Mouse (Mus musculus) frontal cortex, postnatal 14 days (tissue): ENCODE results near the gene Neu3.

ENCODE experiments used
- DNase-seq, 2 experiments: peaks; one replicate each; pipeline ENCODE4 v3.0.0; 2022; ENCODE audit warnings: low spot score in 2 of 2

Neu3 gene

DNA sequence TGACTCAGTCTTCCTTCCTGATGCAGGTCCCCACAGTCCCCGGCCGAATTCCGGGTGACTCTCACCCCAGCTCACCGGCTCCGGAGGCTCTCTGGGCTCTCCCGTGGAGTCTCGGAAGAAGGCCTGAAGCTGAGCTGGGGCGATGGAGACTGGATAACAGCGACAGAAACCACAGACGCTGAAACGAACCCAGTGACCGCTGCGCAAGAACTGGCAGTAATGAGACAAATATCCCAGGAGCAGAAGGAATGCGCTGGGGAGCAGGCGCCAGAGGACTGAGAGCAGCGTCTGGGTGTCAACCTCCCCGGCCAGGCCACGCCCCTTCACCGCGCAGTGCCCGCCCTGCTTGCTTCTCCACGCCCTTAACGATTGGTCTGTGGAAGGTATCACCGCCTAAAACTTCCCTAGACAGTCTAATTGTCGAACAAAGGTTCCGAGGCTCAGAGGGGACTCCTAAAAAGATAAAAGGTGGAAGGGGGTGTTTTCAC is at the start of gene Neu3:
TSS of gene Neu3 (minus strand) at position 335 of the 488 bp plus-strand sequence.
- peak; percentile 79 to 84 for DNase-seq

DNA sequence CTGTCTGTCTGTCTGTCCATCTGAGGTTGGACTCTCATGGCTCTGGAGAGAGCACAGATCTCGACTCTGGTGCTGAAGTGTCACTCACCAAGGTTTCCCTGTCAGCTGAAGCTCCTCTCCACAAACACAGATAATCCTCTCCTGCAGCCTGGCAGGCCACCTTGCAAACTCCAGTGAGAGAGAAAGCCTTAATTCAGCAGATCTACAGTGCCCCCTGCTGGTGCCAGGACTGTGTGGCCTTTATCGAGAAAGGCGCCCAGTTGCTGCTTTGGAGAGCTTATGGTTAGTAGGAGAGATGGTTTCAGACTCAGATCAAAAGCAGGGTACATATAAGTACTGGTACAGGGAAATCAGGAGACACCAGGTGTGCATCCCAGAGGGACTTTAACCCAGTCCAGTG is 48.1 kb upstream of the Neu3 start:
- peak; percentile 68 to 84 for DNase-seq

DNA sequence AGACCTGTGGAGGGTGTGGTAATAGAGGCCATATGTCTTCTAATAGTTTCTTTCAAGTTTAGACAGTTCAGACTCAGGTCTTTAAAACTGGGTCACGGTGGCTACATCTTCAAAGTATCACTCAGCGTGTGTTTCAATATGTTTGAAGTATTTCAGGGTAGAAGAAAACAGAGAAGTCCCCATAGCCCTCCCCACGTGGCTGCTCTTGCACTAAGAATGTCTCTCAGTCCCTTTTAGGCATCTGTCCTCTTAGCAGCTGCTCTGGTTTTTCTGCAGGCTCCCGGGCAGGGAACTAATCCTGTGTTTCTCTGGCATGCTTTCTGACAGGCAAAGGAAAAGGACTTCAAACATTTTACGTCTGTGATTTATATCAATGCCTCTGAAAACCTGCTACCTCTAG is 47.7 kb upstream of the Neu3 start:
- DNase-seq = no peak

DNA sequence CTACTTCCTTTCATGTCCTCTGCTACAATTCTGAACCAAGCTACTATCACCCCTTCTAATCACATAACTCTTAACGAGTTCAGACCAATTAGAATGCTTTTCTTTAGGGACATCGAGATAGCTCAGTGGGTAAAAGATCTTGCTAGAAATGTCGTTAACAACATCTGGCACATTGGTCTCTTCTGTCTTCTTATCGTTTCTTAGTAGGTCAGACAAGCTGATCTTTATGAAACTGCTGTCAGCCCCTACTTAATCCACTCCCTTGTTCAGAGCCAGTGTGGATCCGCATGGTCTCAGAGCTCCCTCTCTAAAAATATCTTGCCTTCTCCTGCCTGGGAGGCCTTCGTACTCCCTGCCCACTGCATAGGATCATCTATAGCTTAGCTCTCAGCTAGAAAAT is 45.7 kb upstream of the Neu3 start:
- DNase-seq = no peak

DNA sequence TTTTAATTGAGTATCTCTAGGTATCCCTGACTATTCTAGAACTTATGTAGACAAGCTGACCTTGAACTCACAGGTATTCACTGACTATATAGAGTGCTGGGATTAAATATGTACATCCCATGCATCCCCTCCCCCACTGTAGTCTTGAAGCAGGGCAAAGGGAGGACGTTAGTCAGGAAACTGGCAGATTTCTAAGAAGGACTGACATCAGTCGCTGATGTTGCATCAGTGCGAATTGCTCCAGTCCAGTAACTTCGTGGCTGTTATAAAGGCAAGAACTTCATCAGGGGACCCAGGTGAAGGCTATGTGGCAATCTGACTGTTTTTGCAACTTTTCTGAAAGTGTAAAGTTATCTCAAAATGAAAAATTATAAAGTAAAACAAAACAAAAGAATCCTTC is 41.1 kb upstream of the Neu3 start:
- DNase-seq = no peak

DNA sequence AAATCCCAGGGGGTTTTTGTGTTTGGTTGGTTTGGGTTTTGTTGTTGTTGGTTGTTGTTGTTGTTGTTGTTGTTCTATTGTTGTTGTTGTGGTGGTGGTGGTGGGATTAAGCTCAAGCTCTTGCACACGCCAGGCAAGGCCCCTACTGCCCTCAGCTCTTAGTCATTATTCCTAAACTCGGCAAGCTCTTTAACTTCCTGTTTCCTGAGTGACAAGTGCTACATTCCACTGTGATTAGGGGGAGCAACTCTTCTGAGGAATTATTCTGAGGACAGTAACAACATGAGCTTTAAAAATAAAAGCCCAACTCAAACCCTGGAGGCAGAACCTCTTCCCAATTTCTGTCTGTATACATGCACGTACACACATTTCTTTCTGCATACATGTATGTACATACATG is 37.0 kb upstream of the Neu3 start:
- no peak for DNase-seq

DNA sequence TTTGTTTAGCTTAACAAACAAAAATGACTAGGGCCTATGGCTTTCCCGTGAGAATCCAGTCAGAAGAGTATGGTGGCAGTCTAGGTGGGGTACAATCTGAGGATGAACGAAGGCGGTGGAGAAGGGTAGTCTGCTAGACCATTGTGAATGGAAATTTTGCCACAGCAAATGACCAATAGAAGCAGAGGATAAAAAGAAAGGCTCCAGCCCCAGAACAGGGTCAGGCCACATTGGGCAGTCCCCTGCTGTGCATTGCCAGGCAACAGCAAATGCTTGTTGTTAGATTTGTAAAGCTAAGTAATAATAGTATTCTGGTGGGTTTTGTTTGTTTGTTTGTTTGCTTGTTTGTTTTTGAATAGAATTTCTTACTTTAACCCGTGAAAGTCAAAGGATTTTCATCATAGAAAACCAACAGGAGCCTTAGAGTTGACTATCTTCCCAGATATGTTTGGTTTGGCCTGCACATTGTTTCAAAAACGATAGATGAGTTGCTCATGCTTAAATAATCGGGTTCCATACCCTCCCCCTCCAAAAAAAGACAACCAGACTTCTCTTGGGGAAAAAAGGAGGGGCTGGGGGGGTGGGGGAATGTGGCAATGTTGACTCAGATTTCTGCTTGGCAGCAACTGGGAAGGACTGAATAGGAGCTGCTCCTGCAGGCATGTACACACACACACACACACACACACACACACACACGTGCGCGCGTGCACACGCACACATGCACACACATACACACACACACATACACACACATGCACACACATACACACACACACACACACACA is 36.2 kb upstream of the Neu3 start:
- no peak for DNase-seq

DNA sequence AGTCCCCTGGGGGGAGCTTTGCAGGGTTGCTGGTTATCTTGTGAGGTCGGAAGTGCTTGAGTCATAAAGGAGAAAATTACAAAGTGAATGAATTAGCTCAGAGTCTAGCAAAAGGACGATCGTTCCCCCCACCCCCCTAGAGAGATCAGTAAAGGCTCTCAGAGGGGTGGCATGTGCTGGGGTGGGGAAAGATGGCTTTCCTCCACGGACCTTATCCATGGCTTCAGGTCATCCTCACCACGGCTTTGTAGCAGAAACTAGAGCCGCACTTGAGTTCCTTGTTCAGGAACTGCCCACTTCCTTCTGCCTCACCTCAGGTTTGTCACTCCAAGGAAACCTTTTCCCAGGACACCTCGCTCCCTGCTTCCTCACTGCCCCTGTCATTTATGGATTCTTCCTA is 35.1 kb upstream of the Neu3 start, which contains the start of gene Spcs2:
TSS of gene Spcs2 (minus strand) at position 101 of the 400 bp plus-strand sequence.
- no peak for DNase-seq

DNA sequence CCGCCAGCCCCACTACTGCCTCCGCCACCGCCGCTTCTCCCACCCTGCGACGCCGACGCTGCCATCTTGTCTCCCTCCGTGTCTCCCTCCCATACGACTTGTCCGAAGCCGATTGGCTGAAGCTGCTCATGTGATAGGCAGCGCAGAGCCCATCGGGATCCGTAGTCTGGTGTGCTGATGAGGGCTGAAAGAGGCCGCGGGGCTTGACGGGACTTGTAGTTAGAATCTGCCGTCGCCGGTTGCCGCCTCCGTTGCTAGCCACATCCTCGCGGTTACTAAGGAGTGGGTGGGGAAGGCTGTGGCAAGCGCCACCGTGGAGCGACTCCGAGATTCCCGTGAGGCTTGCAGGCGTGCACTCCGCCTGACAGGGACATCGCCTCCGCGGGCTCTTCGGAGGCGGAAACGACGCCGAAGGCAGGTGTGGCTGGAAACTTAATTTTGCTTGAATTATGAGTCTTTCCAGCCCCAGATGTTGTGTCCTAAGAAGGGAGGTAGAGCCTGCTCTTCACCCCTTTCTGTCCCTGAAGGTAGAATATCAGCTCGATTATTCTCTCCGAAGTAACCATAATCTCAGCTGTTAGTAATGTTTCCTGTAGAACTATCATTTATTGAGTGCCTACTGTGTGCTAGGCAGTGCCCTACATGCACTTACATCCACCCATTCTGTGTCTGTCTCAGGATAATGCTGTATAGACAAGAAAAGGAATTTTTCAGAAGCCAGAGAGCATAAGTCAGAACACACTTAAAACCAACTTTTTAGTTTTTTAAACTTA is 30.8 kb upstream of the Neu3 start, which contains the start of gene Xrra1:
TSS of gene Xrra1 (plus strand) at position 304 of the 773 bp plus-strand sequence.
- peak; percentile 96 to 98 for DNase-seq

DNA sequence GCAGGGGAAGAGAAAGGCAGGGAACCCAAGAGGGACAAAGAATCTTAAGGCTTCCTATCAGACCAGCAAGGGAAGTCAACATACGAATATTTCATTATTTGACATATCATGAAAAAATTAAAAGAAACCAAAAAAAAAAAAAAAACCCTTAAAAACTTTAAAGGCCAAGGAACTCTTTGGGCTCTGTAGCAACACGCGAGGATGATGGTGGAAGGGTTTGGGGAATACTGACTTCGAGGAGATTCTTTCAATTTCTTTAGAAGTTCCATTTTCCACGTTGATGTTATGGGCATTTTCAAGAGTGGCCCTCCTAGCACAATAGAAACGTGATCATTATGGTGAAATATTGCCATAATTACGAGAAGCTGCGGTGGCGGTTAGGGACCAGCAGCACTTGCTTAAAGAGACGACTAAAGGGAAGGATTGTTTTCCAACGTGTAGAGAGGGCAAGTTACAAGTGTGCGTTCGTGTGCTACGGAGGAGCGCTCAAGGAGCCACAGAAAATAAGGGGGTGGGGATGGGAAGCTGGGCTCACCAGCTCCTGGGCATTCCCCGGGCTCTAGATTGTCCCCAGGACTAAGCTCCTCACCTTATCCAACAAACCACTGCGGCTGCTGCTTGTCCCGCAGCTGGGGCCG is 30.1 kb upstream of the Neu3 start:
- no peak for DNase-seq

DNA sequence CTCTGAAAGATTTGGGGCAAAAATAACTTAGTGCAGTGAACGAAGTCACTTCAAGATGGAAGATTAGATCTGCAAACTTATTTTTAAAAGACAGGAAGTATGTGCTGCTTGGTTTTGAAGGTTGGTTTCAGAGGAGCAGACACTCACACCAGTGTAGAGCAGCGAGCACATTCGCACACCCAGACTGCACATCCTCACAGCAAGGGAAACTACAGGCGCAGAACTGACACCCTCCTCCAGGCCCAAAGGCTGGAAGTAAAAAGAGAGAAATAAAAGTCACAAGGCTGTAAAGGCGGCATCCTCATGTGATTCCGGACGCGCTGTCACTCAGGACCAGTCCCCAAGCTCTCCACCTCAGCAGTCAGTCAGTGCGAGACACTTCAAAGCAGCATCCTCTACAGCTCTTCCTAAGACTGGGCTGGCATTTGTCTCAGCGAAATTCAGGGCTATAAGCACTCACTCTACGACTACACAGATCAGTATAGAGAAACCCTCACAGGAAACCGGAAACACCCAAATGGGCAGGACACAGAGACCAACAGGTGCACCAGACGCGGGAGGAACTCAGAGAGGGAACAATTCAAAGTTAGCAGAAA is 28.1 kb upstream of the Neu3 start:
- no peak for DNase-seq

DNA sequence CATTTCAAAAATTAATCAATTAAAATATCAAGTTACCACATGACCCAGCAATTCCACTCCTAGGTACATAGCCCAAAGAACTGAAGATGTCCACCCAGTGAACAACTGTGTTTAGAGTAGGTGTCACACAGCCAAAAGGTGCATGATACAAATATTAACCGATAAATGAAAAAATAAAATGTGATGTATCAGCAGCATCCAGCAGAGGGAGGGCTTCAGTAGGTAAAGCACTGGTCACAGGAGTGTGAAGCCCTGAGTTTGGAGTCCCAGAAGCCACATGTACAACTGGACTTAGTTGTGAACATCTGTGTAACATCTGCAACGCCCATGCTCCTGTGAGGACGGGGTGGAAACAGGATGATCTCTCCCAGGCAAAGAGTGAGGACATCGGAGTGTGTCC is 26.1 kb upstream of the Neu3 start:
- no peak for DNase-seq

DNA sequence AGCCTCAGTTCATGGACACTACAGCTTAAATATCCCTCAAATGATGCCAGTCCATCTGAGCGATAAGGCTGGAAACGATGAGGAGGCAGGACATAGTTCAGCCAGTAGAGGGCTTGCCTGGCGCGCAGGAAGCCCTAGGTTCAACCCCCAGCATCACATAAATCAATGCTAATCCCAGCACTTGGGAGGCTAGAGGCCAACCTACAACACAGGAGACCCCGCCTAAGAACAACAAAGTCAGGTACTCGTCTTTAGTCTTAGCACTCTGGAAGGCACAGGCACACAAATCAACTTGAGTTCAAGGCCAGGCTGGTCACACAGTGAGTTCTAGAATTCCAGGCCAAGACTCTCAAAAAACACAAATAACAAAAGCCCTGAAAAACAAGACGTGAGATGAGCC is 25.1 kb upstream of the Neu3 start:
- no peak for DNase-seq

DNA sequence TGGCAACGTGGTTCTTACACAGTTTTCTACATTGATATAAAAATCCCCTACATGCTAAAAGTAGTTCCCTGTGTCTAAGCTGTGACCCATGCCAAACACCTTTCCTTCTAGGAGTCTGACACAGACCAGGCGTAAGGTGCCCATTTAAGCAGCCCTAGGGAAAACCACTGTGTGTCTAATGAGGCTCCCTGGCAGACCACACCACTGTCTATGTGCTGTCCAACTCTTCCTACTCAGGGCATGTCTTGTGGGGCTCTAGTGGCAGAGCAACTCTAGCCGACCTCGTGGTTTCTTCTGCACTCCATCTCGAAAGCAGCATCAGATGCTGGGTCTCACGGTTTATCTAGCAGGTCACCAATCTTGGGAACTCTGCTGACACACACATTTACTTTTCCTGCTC is 23.4 kb upstream of the Neu3 start:
- no peak for DNase-seq

DNA sequence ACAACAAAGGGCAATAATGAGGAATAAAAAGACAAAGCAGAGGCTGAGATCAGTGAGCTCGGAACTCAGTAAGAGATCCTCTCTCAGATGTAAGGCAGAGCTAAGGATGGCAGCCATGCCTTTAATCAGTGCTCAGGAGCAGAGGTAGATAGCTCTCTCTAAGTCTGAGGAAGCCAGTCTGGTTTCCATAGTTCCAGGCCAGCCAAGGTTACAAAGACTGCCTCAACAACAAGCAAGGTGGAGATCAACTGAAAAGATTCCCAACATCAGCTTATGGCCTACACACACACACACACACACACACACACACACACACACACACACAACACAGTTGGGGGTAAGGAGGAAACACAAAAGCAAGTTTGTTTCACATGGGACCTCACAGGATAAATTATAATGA is 22.9 kb upstream of the Neu3 start:
- no peak for DNase-seq

DNA sequence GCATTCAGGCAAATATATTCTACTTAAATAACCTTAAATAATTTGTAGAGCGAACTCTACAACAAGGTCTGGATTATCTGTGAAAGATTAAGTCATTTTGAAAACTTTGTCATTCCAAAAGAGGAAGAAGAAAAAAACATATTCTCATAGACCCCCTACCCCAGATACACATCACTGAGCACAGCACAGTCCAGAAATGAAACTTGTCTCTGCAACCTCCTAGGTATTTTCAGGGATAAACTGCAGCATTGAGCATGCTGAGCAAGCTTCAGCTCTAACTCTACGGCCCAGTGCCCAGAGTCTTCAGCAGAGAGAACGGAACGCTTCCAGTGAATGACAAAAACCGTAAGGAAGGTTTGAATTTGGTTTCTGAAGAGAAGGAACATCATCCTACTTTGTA is 22.3 kb upstream of the Neu3 start:
- DNase-seq = no peak

DNA sequence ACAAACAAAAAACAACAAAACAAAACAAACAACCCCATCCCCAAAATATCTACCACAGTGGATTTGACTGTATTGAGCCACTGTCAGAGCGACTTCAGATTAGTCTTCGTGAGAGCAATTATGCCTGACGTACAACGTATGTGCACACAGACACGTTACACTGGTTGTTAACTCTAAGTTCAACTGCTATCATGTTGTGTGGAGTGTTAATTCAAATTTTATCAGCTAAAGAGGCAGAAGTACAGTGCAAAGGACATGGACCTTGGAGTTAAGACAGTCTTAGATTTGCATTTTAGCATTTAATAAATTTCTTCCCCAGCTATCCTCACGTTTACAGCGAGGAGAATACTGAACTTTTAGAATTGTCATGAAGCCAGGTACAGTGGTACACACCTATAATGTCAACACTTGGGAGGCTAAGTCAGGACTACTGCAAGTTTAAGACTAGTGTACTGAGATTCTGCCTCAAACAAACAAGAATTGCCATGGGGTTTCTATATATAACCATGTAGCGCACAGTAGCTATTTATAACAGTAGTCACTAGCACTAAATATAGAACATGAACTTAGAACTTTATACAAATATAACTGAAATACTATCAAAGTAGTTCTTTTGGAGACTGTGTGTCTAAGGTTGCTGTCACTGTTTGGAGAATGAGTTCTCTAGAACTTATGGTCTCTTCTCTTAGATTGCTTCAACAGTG is 17.5 kb upstream of the Neu3 start:
- DNase-seq = no peak

DNA sequence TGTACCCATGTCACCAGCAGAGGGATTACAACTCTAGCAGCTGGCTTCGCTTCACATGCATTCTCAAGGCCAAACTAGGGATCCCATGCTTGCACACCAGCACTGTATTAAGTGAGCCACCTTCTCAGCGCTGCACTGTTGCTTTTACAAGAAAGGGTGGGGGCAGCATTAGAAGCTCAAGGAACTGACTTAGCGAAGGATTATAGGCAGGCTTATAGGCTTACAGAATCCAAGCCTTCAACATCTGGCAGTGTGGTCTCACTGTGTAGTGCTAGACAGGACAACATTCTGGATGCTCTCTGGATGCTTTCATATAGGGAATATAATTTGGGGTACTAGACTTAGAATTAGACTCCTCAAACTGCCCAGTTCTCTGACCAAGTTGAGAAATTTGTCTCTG is 10.0 kb upstream of the Neu3 start:
- no peak for DNase-seq

DNA sequence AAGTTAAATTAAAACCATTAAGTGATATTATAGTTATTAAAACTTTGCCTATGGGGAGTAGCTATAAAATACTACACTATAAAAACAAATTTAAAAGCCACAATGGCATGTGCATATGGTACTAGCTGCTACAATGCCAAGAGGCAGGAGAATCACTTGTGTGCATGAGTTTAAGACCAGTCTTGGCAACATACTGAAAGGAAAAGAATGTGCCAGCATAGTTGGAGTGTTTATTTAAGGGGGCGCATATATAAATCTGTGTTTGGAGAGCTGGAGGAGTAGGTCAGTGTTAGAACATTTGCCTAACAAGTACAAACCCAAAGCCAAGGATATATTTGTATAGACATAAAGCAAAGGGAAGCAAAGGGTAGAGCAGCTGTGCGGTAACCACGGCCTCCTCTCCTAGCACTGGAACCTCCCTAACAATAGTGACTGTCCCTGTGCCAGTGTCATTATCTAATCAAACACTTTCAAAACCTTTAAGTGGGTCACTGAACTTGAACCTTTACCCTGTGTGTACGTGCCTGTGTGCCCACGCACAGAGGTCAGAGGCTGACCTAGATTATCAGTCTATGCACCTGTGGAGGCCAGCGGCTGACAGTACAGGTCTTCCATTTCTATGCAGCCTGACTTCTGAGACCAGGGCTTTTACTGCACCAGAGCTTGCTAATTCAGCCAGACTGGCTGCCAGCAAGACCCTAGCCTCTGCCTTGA is 9.3 kb upstream of the Neu3 start:
- DNase-seq = no peak

DNA sequence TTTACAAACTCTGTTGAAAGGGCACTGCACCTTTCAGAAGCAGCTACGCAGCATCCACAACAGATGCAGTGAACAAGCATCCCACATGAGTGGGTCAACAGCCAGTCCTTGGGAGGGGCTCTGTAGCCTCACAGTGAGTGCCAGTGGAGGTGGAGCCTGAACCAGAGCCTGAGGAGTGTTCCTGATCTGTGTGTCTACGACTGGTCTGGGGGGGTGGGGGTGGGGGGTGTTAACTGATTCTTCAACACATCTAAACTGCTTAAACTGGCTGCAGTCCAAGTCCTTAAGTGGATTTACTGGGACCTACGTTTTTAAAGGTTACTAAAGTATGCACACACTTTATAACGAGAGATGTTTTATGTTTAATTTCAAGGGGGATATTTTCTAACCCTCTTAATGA is 8.6 kb upstream of the Neu3 start:
- no peak for DNase-seq

DNA sequence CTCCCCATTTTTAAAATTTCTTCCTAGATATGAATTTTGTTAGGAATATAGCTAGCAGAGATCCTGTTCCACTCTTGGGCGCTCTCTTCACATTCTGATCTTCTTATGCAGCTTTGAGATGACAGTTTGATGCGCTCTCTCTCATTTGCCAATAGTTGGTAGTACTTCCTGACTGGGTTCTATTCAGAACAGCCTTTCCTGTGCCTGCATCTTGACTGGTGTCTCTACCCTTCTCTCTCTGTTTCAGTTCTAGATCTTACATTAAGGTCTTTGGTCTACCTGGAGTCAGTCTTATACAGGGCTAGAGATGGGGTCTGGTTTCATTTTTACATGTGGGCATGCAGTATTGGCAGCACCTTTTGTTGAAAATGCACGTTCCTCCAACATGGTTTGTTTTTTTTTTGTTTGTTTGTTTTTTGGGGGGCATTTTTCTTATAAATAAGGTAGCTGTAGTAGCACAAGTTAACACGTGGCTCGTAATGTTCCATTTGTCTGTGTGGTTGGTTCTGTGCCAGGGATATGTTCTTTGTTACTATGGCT is 6.2 kb upstream of the Neu3 start:
- no peak for DNase-seq
